Mouse (Mus musculus) G1E (cell line): Measurements from ENCODE around the gene Nfkbid.

Experiments
- CTCF ChIP-seq: IDR thresholded peaks from 2 replicates; pipeline ENCODE4 v1.5.1; 2012; ENCODE audit warnings: low read depth, low read length, inconsistent platforms, mixed read lengths
- GATA1 ChIP-seq: IDR thresholded peaks from 2 replicates; pipeline ENCODE4 v1.6.1; 2012; ENCODE audit warnings: borderline replicate concordance, low read length, inconsistent platforms, mixed read lengths
- POLR2AphosphoS5 ChIP-seq: IDR thresholded peaks from 2 replicates; pipeline ENCODE4 v1.6.1; 2012; ENCODE audit warnings: low read depth, low read length, inconsistent platforms; ENCODE audit not compliant: insufficient replicate concordance

GRCm38 (mm10) chr7:30472411-30472810 lies 50.9 kb downstream of the Nfkbid start:
- TF ChIP-seq CTCF (0 out of 2 replicates have a peak, but pooled peaks have one; percentile 34), GATA1 (no peak), POLR2AphosphoS5 (no peak)
